Mouse (Mus musculus): Measurements from ENCODE around the gene Nup85.

DNA sequence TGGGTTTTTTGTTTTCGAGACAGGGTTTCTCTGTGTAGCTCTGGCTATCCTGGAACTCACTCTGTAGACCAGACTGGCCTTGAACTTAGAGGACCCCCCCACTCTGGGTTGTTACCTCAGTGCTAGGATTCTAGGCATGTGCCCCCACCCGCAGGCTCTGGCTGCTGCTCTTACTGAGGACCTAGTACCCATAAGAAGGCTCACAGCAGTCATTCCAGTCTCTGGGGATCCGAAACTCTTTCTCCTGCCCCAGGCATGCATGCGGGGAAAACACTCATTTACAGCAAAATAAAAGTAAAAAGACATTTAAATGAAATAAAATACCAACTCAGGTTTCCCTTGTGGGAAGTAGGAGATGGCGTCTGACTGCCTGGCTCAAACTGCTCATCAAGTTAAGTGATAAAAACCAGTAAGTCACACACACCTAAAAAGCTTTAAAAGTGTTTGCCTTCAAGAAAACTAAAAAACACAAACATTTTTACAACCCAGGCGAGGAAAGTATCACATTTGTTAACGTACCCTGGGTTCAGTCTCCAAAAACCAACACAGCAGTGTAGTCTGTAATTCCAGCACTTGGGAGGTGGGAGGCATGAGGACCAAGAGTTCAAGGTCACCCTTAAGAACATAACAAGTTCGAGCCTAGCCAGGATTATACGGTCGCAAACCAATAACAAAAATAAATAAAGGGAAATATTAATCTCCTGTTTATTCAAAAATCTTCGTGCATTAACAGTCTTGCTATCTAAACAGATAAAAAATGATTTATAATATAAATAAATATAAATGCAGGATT is 62.8 kb downstream of the Nup85 start:
- TF ChIP-seq CTCF (IDR thresholded peaks at IDR 0.05): no peak
- TF ChIP-seq EP300 (IDR thresholded peaks at IDR 0.05; ENCODE audit: insufficient read depth, low read depth, low read length): no peak
- TF ChIP-seq POLR2A (IDR thresholded peaks at IDR 0.05; ENCODE audit: insufficient read depth, low read depth, low read length): no peak

Measured in heart, adult 2 months (tissue).